Mouse (Mus musculus): ENCODE results near the gene Fgf10. TPM values are rescaled to one million over a fixed set of nuclear protein-coding genes. Genes with fewer than 3 reads are reported as not detected.

The Fgf10 gene
- polyA plus RNA-seq, 1 experiment from 2014 or later = 8.0 TPM

- 89% methylated on average over 2 of the region's 2 CpGs for WGBS
- H3K27ac ChIP-seq (replicated peaks) = no peak overlapping the region
- DNase-seq (ENCODE audit: low spot score) = no peak
These were observed 70.3 kb downstream of the Fgf10 start for GRCm38 (mm10) chr13:118739854-118740411.

GRCm38 (mm10) chr13:118742788-118743187 lies 73.2 kb downstream of the Fgf10 start:
- Histone ChIP-seq H3K4me1 (peaks cover 6% of the 10 kb centered on the region; the same call in 1 of the 2 replicates), H3K9me3 (no peaks in the 10 kb centered on the region), H3K27me3 (replicated peaks; ENCODE audit: low read depth, poor library complexity, severe bottlenecking) (no peaks in the 10 kb centered on the region), H3K36me3 (replicated peaks) (no peaks in the 10 kb centered on the region), H3K4me3 (no peak overlapping the region), H3K27ac (replicated peaks) (no peak overlapping the region)
- DNase-seq (ENCODE audit: low spot score) = no peak
- WGBS = 85% methylated on average over 4 of the region's 4 CpGs

More at GRCm38 (mm10) chr13:118739854-118740411, 70.3 kb downstream of the Fgf10 start:
- Histone ChIP-seq H3K27me3 (replicated peaks; ENCODE audit: low read depth, poor library complexity, severe bottlenecking) (no peaks in the 10 kb centered on the region), H3K4me3 (no peak overlapping the region), H3K9me3 (no peaks in the 10 kb centered on the region), H3K4me1 (peaks cover 7% of the 10 kb centered on the region), H3K36me3 (replicated peaks) (no peaks in the 10 kb centered on the region)

- no peak for DNase-seq (ENCODE audit: low spot score)
- Histone ChIP-seq H3K4me1 (peaks cover 6% of the 10 kb centered on the region; the same call in 1 of the 2 replicates), H3K4me3 (no peak overlapping the region), H3K27ac (replicated peaks) (no peak overlapping the region), H3K9me3 (no peaks in the 10 kb centered on the region), H3K27me3 (replicated peaks; ENCODE audit: low read depth, poor library complexity, severe bottlenecking) (no peaks in the 10 kb centered on the region), H3K36me3 (replicated peaks) (no peaks in the 10 kb centered on the region)
- 92% methylated on average over 7 of the region's 7 CpGs for WGBS
These were observed 75.2 kb downstream of the Fgf10 start for GRCm38 (mm10) chr13:118744806-118745205.

GRCm38 (mm10) chr13:118746427-118746826 lies 76.8 kb downstream of the Fgf10 start:
- no peak overlapping the region for H3K27ac ChIP-seq (replicated peaks)
- no peak for DNase-seq (ENCODE audit: low spot score)

GRCm38 (mm10) chr13:118754024-118754423 lies 84.4 kb downstream of the Fgf10 start:
- 85% methylated on average over 4 of the region's 4 CpGs for WGBS
- no peak for DNase-seq (ENCODE audit: low spot score)
- Histone ChIP-seq H3K36me3 (replicated peaks) (no peaks in the 10 kb centered on the region), H3K4me1 (peaks cover 4% of the 10 kb centered on the region; the same call in 1 of the 2 replicates), H3K27me3 (replicated peaks; ENCODE audit: low read depth, poor library complexity, severe bottlenecking) (no peaks in the 10 kb centered on the region), H3K4me3 (no peak overlapping the region), H3K9me3 (no peaks in the 10 kb centered on the region), H3K27ac (replicated peaks) (no peak overlapping the region)

More at GRCm38 (mm10) chr13:118746427-118746826, 76.8 kb downstream of the Fgf10 start:
- Histone ChIP-seq H3K4me1 (peaks cover 6% of the 10 kb centered on the region; the same call in 1 of the 2 replicates), H3K9me3 (no peaks in the 10 kb centered on the region), H3K36me3 (replicated peaks) (no peaks in the 10 kb centered on the region), H3K27me3 (replicated peaks; ENCODE audit: low read depth, poor library complexity, severe bottlenecking) (no peaks in the 10 kb centered on the region), H3K4me3 (no peak overlapping the region)
- 59% methylated on average over 4 of the region's 4 CpGs for WGBS

- H3K36me3 ChIP-seq (replicated peaks) = no peaks in the 10 kb centered on the region
- no peak overlapping the region for H3K4me3 ChIP-seq
- no peak overlapping the region for H3K27ac ChIP-seq (replicated peaks)
- 14% methylated on average over 2 of the region's 2 CpGs for WGBS
- H3K4me1 ChIP-seq = peaks cover 4% of the 10 kb centered on the region; the same call in 1 of the 2 replicates
- H3K9me3 ChIP-seq = no peaks in the 10 kb centered on the region
- H3K27me3 ChIP-seq (replicated peaks; ENCODE audit: low read depth, poor library complexity, severe bottlenecking) = no peaks in the 10 kb centered on the region
- no peak for DNase-seq (ENCODE audit: low spot score)
These were observed 89.4 kb downstream of the Fgf10 start for GRCm38 (mm10) chr13:118759021-118759420.

GRCm38 (mm10) chr13:118762982-118763381 lies 93.4 kb downstream of the Fgf10 start:
- no peaks in the 10 kb centered on the region for H3K27me3 ChIP-seq (replicated peaks; ENCODE audit: low read depth, poor library complexity, severe bottlenecking)
- no peak overlapping the region for H3K4me3 ChIP-seq
- peaks cover 4% of the 10 kb centered on the region; the same call in 1 of the 2 replicates for H3K4me1 ChIP-seq
- 97% methylated on average over 2 of the region's 2 CpGs for WGBS
- H3K27ac ChIP-seq (replicated peaks) = no peak overlapping the region
- H3K9me3 ChIP-seq = no peaks in the 10 kb centered on the region
- H3K36me3 ChIP-seq (replicated peaks) = no peaks in the 10 kb centered on the region
- DNase-seq (ENCODE audit: low spot score) = no peak

GRCm38 (mm10) chr13:118772188-118772587 lies 102.6 kb downstream of the Fgf10 start:
- Histone ChIP-seq H3K9me3 (no peaks in the 10 kb centered on the region), H3K27me3 (replicated peaks; ENCODE audit: low read depth, poor library complexity, severe bottlenecking) (no peaks in the 10 kb centered on the region), H3K4me1 (peaks cover 6% of the 10 kb centered on the region), H3K27ac (replicated peaks) (no peak overlapping the region), H3K4me3 (no peak overlapping the region), H3K36me3 (replicated peaks) (no peaks in the 10 kb centered on the region)
- DNase-seq (ENCODE audit: low spot score) = no peak

- H3K36me3 ChIP-seq (replicated peaks) = no peaks in the 10 kb centered on the region
- no peak overlapping the region for H3K4me3 ChIP-seq
- H3K9me3 ChIP-seq = no peaks in the 10 kb centered on the region
- H3K27me3 ChIP-seq (replicated peaks; ENCODE audit: low read depth, poor library complexity, severe bottlenecking) = no peaks in the 10 kb centered on the region
- 41% methylated on average over 1 of the region's 1 CpGs for WGBS
- no peak overlapping the region for H3K27ac ChIP-seq (replicated peaks)
- DNase-seq (ENCODE audit: low spot score) = no peak
- H3K4me1 ChIP-seq = peaks cover 6% of the 10 kb centered on the region
These were observed 105.6 kb downstream of the Fgf10 start for GRCm38 (mm10) chr13:118775148-118775547.

- Histone ChIP-seq H3K4me1 (peaks cover 6% of the 10 kb centered on the region), H3K36me3 (replicated peaks) (no peaks in the 10 kb centered on the region), H3K4me3 (no peak overlapping the region), H3K9me3 (no peaks in the 10 kb centered on the region), H3K27ac (replicated peaks) (no peak overlapping the region), H3K27me3 (replicated peaks; ENCODE audit: low read depth, poor library complexity, severe bottlenecking) (no peaks in the 10 kb centered on the region)
- no peak for DNase-seq (ENCODE audit: low spot score)
- 90% methylated on average over 2 of the region's 2 CpGs for WGBS
These were observed 109.6 kb downstream of the Fgf10 start for GRCm38 (mm10) chr13:118779161-118779560.

GRCm38 (mm10) chr13:118791753-118792152 lies 122.2 kb downstream of the Fgf10 start:
- 48% methylated on average over 4 of the region's 4 CpGs for WGBS
- H3K27me3 ChIP-seq (replicated peaks; ENCODE audit: low read depth, poor library complexity, severe bottlenecking) = no peaks in the 10 kb centered on the region
- no peaks in the 10 kb centered on the region for H3K9me3 ChIP-seq
- no peak for DNase-seq (ENCODE audit: low spot score)
- no peak overlapping the region for H3K4me3 ChIP-seq
- H3K36me3 ChIP-seq (replicated peaks) = no peaks in the 10 kb centered on the region
- no peak overlapping the region for H3K27ac ChIP-seq (replicated peaks)
- peaks cover 12% of the 10 kb centered on the region; the same call in 1 of the 2 replicates for H3K4me1 ChIP-seq

GRCm38 (mm10) chr13:118792198-118792597 lies 122.6 kb downstream of the Fgf10 start:
- no peak overlapping the region; the same call in 1 of the 2 replicates for H3K27ac ChIP-seq (replicated peaks)
- DNase-seq (ENCODE audit: low spot score) = peak; percentile 18
- no peaks in the 10 kb centered on the region for H3K27me3 ChIP-seq (replicated peaks; ENCODE audit: low read depth, poor library complexity, severe bottlenecking)
- WGBS = 25% methylated on average over 4 of the region's 4 CpGs
- peaks cover 12% of the 10 kb centered on the region; the same call in 1 of the 2 replicates for H3K4me1 ChIP-seq
- H3K36me3 ChIP-seq (replicated peaks) = no peaks in the 10 kb centered on the region
- no peak overlapping the region for H3K4me3 ChIP-seq
- H3K9me3 ChIP-seq = no peaks in the 10 kb centered on the region

GRCm38 (mm10) chr13:118800176-118800575 lies 130.6 kb downstream of the Fgf10 start:
- Histone ChIP-seq H3K27ac (replicated peaks) (no peak overlapping the region), H3K27me3 (replicated peaks; ENCODE audit: low read depth, poor library complexity, severe bottlenecking) (no peaks in the 10 kb centered on the region), H3K9me3 (no peaks in the 10 kb centered on the region), H3K4me3 (no peak overlapping the region), H3K36me3 (replicated peaks) (no peaks in the 10 kb centered on the region), H3K4me1 (no peaks in the 10 kb centered on the region)
- WGBS = 79% methylated on average over 4 of the region's 4 CpGs
- DNase-seq (ENCODE audit: low spot score) = no peak

All from embryonic facial prominence, embryonic 10.5 days (tissue).